Mouse (Mus musculus) telencephalon, adult 2 months (tissue): Measurements from ENCODE around the gene Taar3.
A peak's percentile ranks its signal among the peaks of the same experiment; 100 is the strongest.

Experiments used
- DNase-seq: peaks from one replicate; pipeline ENCODE4 v3.0.0-alpha.2; 2011; ENCODE audit warnings: low read depth, low spot score

Gene Taar3

DNA sequence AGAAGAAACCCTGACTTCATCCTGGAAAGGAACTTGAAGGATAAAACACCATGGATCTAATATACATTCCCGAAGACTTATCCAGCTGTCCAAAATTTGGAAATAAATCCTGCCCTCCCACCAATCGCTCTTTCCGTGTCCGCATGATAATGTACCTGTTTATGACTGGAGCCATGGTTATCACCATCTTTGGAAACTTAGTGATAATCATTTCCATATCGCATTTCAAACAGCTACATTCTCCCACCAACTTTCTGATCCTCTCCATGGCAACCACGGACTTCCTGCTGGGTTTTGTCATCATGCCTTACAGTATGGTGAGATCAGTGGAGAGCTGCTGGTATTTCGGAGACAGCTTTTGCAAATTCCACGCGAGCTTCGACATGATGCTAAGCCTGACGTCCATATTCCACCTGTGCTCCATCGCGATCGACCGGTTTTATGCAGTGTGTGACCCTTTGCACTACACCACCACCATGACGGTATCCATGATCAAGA, at the start of gene Taar3:
Taar3 (plus strand) TSS at position 51 of the 498 bp plus-strand sequence.
- no peak for DNase-seq

- no peak for DNase-seq
Observed at GRCm38 (mm10) chr10:23901119-23901518, 48.2 kb upstream of the Taar3 start.

GRCm38 (mm10) chr10:23905661-23906060, 43.7 kb upstream of the Taar3 start:
- DNase-seq: no peak

DNA sequence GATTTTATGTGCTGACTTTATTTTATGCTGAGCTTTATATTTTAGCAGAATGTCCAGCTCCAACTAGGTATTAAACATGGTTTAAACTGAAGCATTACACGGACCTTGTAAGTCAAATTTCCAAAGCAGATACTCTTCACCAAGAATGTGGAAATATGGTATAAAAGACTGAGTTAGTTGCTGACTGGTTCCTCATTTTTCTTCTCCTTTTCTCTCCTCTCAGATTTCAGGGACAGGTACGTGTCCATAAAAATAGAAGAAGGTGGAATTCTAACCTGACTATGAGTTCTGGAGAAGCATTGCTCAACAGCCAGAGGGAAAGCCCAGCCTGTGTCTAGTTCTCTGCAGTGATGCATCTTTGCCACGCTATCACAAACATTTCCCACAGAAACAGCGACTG, 29.3 kb upstream of the Taar3 start, which contains the start of gene Taar1:
Taar1 (plus strand) TSS at position 301 of the 400 bp plus-strand sequence.
- DNase-seq: no peak

DNA sequence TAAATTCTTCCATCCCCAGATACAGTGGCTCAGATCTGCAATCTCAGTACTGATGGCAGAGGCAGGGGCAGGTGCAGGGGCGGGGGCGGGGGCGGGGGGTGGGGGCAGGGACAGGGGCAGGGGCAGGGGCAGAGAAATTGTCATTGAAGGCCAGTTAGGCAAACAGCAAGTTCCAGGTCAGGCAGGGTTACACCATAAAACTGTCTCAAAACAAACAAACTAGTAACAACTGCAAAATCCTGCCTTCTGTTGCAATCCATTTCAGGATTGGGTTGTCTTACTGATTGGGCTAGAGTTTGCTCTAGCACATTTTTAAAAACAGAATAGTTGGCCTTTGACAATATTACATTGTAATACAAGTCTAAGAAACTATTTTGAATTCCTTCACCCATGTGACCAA, 26.9 kb upstream of the Taar3 start:
- no peak for DNase-seq

DNA sequence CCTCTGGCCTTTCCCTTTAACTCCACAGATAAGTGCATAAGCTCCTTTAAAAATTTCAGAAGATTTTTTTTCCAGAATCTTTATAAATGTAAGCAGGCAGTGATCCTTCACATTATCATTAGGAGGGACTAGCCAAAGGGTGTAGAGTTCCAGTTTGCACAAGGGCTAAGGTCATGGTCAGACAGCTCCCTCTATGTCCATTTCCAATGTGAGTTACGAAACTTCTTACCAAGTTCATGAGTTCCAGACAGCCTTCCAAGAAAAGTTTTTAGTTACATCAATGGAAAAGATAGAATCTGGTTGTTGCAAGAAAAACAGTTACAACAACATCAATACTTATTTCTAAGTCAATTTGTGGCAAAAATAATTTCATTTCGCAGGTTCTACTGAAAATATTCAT, 25.4 kb upstream of the Taar3 start:
- DNase-seq: no peak

- no peak for DNase-seq
Observed at GRCm38 (mm10) chr10:23937613-23938012, 11.7 kb upstream of the Taar3 start.

DNA sequence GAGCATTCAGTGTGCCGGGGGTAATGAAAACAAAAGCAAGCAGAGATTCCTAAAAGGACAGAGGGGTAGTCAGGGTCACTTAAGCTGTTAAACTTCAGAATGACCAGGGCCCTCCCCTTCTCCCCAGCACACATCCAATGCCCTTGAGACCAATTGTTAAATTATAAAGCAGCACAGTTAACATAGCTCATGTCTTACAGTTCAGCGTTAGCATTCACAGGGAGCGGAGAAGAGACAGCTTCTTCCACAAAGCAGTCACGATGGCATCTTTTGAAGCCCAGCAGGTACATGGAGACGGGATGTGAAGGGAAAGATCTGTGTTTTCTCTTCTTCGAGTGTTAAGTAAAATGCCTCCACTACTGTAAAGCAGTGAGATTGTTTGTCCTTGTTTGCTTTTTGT, 11.0 kb upstream of the Taar3 start, which contains the start of gene Taar2:
Taar2 (plus strand) TSS at position 261 of the 400 bp plus-strand sequence.
- no peak for DNase-seq

- DNase-seq: no peak
Observed at GRCm38 (mm10) chr10:23942465-23942864, 6.9 kb upstream of the Taar3 start.

DNA sequence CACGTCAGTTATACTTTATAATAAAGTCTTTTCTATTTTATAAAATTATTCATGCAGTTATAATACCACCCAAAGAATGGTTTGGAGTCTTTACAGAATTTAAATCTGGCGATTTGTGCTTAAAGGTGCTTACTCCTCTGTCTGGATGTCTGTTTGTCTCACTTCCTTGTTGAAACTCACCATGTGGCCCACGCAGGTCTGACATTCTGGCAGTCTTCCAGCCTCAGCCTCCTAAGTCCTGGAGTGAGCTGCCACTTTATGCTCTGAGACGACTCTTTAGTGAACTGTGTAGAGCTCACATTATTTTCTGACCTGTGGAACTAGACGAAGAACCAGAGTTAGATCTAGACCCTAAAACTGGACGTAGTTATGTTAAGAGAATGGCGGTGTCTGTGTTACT, 1.3 kb upstream of the Taar3 start:
- DNase-seq: no peak

DNA sequence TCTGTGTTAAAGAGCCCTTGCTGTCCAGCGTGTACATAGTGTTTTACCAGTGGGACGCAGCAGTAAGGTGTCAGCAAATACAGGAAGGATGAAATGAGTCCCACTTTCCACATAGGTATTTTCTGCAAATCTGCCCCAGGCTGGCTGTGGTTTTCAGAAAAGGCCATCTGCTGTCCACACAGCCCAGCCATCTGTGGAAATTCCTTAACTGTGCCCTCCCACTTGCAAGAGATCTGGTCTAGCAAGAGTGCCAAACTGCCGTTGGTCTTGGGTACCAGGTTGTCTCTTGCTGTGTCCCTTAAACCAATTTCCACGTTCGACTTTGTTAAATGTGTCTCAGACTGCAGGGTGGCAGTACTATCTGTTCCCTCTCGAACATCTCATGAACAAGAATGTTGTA, 2.4 kb downstream of the Taar3 start:
- DNase-seq: no peak

- DNase-seq: no peak
Observed at GRCm38 (mm10) chr10:23959071-23959470, 9.7 kb downstream of the Taar3 start.

DNA sequence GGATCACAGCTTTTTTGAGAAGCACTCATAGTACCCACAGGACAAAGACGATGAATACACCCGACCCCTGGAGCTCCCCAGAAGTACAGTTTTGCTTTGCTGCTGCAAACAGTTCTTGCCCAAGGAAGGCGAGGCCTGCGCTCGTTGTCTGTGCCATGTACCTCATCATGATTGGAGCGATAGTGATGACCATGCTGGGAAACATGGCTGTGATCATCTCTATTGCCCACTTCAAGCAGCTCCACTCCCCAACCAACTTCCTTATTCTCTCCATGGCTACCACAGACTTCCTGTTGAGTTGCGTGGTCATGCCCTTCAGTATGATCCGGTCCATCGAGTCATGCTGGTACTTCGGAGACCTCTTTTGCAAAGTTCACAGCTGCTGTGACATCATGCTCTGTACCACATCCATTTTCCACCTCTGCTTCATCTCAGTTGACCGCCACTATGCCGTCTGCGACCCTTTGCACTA, 11.1 kb downstream of the Taar3 start, which contains the start of gene Taar4:
Taar4 (plus strand) TSS at position 51 of the 472 bp plus-strand sequence.
- DNase-seq: no peak

- no peak for DNase-seq
Observed at GRCm38 (mm10) chr10:23963444-23963843, 14.1 kb downstream of the Taar3 start.

DNA sequence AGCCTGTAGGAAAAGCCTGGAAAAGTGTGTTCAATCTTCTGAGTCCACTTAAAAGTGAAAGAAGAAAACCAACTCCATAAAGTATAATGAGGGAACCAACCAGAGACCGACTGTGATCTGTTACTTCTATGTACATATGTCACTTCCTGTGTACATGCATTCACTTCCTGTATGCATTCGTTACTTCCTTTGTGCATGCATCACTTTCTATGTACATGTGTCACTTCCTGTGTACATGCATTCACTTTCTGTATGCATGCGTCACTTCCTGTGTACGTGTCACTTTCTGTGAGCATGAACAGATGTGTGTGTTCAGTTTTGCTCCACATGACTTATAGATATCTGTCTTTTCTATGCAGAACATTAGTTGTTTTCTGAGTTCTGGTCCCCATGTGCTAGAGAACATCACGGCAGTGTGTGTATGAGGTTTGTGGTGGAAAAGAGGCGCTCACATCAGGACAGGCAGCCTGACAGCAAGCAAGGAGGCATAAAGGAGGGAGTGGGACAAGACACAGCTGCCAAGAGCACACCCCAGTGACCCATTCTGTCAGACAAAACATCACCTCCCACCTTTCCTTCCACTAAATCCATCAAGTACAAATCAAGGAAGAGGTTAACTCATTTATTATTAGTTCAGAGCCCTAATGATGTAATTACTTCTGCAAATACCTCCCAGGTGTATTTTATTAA, 15.7 kb downstream of the Taar3 start:
- DNase-seq: no peak

- DNase-seq: no peak
Observed at GRCm38 (mm10) chr10:23970656-23971165, 21.4 kb downstream of the Taar3 start, which contains the start of gene Taar5. TSS of gene Taar5 (plus strand) at chr10:23970706.

DNA sequence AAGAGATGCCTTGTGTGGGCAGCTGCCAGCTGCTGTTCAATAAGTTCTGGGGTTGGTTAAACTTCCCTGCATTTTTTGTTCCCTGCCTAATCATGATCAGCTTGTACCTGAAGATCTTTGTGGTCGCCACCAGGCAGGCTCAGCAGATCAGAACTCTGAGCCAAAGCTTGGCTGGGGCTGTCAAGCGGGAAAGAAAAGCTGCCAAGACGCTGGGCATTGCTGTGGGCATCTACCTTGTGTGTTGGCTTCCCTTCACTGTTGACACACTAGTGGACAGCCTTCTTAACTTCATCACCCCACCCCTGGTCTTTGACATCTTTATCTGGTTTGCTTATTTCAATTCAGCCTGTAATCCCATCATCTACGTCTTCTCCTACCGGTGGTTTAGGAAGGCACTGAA, 21.9 kb downstream of the Taar3 start:
- no peak for DNase-seq

DNA sequence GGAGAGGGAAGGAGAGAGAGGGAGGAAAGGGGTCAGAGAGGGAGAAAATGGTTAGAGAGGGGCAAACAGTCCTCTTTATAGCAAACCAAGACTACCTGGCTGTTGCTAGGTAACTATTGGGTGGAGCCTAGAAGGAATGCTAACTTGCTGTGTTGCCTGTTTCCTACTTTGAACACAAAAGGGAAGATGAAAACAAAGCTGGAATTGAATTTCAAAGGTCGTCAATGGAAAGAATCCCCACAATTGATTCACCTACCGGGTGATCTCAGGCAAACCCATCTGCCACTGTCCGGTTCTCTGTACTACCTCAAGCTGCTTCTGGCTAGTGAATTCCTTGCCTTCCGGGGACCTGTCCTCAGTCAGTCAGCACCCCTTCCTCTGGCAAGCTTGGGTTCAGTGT, 28.6 kb downstream of the Taar3 start:
- no peak for DNase-seq

GRCm38 (mm10) chr10:23978901-23979705, 29.7 kb downstream of the Taar3 start:
- peak; percentile 34 for DNase-seq

DNA sequence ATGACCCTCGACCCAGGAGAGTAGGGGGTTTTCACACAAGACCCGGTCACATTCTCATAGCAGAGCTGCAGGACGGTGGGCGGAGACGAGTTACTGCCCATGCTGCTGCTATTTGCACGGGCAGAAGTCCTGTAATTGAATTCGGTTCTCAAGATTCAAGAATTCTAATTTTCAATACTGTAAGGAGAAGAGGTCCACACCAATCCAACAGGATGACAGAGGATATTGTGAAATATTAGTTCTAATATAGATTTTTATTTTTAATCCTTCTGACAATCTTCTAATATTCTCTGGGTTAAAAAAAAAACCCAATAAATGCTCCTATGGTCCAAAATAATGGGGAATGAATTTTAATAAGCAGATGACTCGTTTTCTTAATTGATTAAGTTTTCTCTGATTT, 36.2 kb downstream of the Taar3 start, which contains the start of gene Taar6:
Taar6 (minus strand) TSS at position 101 of the 400 bp plus-strand sequence.
- no peak for DNase-seq

GRCm38 (mm10) chr10:23986419-23986818, 37.1 kb downstream of the Taar3 start:
- DNase-seq: no peak

DNA sequence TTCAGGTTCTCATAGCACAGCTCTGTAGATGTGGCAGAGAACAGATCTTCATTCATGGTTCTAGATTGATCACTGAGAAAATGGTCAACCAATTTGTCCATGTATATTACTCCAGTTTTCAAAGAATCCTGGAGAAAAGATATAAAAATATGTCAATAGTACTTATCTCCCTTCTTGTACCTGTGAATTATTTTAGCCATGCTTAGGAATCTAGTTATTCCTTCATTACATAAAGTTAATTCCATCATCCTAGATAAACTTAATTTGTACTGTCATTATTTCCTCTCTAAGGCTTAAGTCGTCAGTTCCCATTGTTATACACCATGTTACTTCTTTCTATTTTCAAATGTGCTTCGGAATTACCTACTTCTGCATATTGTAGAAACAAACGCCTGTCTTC, 44.0 kb downstream of the Taar3 start, which contains the start of gene Taar7a:
Taar7a (minus strand) TSS at position 101 of the 400 bp plus-strand sequence.
- DNase-seq: no peak
